Mouse (Mus musculus) hindbrain, embryonic 11.5 days (tissue): Measurements from ENCODE around the gene Pebp1. TPM values are rescaled to one million over a fixed set of nuclear protein-coding genes. Genes with fewer than 3 reads are reported as not detected.

Source experiments
- ATAC-seq: fragments of 200-750 bp; cut with Nextera tagmentation; 2 replicates; pipeline ENCODE4 v1.8.0; 2017; ENCODE audit warnings: mild to moderate bottlenecking, moderate TSS enrichment, moderate library complexity; ENCODE audit not compliant: low FRiP score
- DNase-seq: peaks from one replicate; pipeline ENCODE4 v3.0.0-alpha.2; 2015; ENCODE audit warnings: low spot score
- H3K27ac ChIP-seq: fragments of 300-500 bp; sonication (generic); 2 replicates; pipeline ENCODE4 v1.5.1; 2014; ENCODE audit warnings: mild to moderate bottlenecking, low read depth, low read length
- H3K27me3 ChIP-seq: fragments of 300-500 bp; sonication (generic); 2 replicates; pipeline ENCODE4 v1.6.1; 2014; ENCODE audit warnings: mild to moderate bottlenecking, low read length, moderate library complexity, mixed read lengths; ENCODE audit not compliant: control insufficient read depth, insufficient read depth
- H3K36me3 ChIP-seq: fragments of 300-500 bp; sonication (generic); 2 replicates; pipeline ENCODE4 v1.6.1; 2014; ENCODE audit warnings: mild to moderate bottlenecking, low read length, moderate library complexity, mixed read lengths; ENCODE audit not compliant: control insufficient read depth, insufficient read depth
- H3K4me1 ChIP-seq: fragments of 300-500 bp; sonication (generic); replicated peaks from 2 replicates; pipeline ENCODE4 v1.6.1; 2014; ENCODE audit warnings: low read length, mixed read lengths; ENCODE audit not compliant: control insufficient read depth, insufficient read depth
- H3K4me2 ChIP-seq: fragments of 300-500 bp; sonication (generic); replicated peaks from 2 replicates; pipeline ENCODE4 v1.6.1; 2014; ENCODE audit warnings: mild to moderate bottlenecking, low read depth, low read length
- H3K4me3 ChIP-seq: fragments of 300-500 bp; sonication (generic); 2 replicates; pipeline ENCODE4 v1.5.1; 2014; ENCODE audit warnings: low read depth, low read length
- H3K9ac ChIP-seq: fragments of 300-500 bp; sonication (generic); 2 replicates; pipeline ENCODE4 v1.6.1; 2014; ENCODE audit warnings: low read depth, low read length
- H3K9me3 ChIP-seq: fragments of 300-500 bp; sonication (generic); 2 replicates; pipeline ENCODE4 v1.6.1; 2016; ENCODE audit warnings: low read length; ENCODE audit not compliant: control insufficient read depth
- WGBS: fragments of 180-500 bp; shearing (Covaris S2); extraction: QIAGEN DNeasy Blood & Tissue Kit; methylation state at CpG from one replicate; pipeline ENCODE4 v1.1.7; 2014; 5-methylcytosine and 5-hydroxymethylcytosine counted together
- polyA plus RNA-seq: library from polyadenylated mRNA; unstranded; fragments of >200 nt; fragmentation: Nextera tagmentation; extraction: Ambion mirVana; gene quantifications from 2 replicates; pipeline ENCODE4 v1.2.1, GENCODE M21; 2014

The Pebp1 gene
- polyA plus RNA-seq, 1 experiment from 2014 or later, result 867 TPM

- H3K4me3 ChIP-seq, result peak overlapping the region; percentile 43
- WGBS, result 66% methylated on average over 16 of the region's 16 CpGs
Observed at GRCm38 (mm10) chr5:117241935-117242531, 45.4 kb downstream of the Pebp1 start.

GRCm38 (mm10) chr5:117240761-117241322 lies 46.6 kb downstream of the Pebp1 start:
- H3K27ac ChIP-seq, result peak overlapping the region; percentile 84
- H3K27me3 ChIP-seq, result no peaks in the 10 kb centered on the region
- WGBS, result 1% methylated on average over 32 of the region's 32 CpGs
- H3K4me1 ChIP-seq, result 0 out of 2 replicates have a peak, but pooled peaks cover 5% of the 10 kb centered on the region
- H3K9ac ChIP-seq, result peak overlapping the region; percentile 70
- H3K9me3 ChIP-seq, result no peaks in the 10 kb centered on the region
- DNase-seq (peak; percentile 60), ATAC-seq (peak; percentile 50)
- H3K4me2 ChIP-seq, result peak overlapping the region; percentile 63
- no peaks in the 10 kb centered on the region for H3K36me3 ChIP-seq
- peak overlapping the region; percentile 43 for H3K4me3 ChIP-seq

More at GRCm38 (mm10) chr5:117241935-117242531, 45.4 kb downstream of the Pebp1 start:
- Histone ChIP-seq H3K4me2 (peak overlapping the region; percentile 63), H3K9ac (no peak overlapping the region), H3K27me3 (no peaks in the 10 kb centered on the region), H3K36me3 (no peaks in the 10 kb centered on the region), H3K27ac (peak overlapping the region; percentile 32; the same call in 1 of the 2 replicates), H3K9me3 (no peaks in the 10 kb centered on the region), H3K4me1 (0 out of 2 replicates have a peak, but pooled peaks cover 5% of the 10 kb centered on the region)
- DNase-seq (peak; percentile 29), ATAC-seq (no peak)

- peak overlapping the region; percentile 43 for H3K4me3 ChIP-seq
- peak overlapping the region; percentile 84 for H3K27ac ChIP-seq
- peak overlapping the region; percentile 70 for H3K9ac ChIP-seq
- H3K9me3 ChIP-seq, result no peaks in the 10 kb centered on the region
- no peaks in the 10 kb centered on the region for H3K27me3 ChIP-seq
- no peaks in the 10 kb centered on the region for H3K36me3 ChIP-seq
- DNase-seq, result no peak
- peak; percentile 56; the same call in 1 of the 2 replicates for ATAC-seq
- 0 out of 2 replicates have a peak, but pooled peaks cover 5% of the 10 kb centered on the region for H3K4me1 ChIP-seq
- 6% methylated on average over 12 of the region's 12 CpGs for WGBS
- H3K4me2 ChIP-seq, result peak overlapping the region; percentile 63
Observed at GRCm38 (mm10) chr5:117240321-117240731, 47.1 kb downstream of the Pebp1 start.

- Histone ChIP-seq H3K4me1 (0 out of 2 replicates have a peak, but pooled peaks cover 5% of the 10 kb centered on the region), H3K4me2 (no peak overlapping the region), H3K27me3 (no peaks in the 10 kb centered on the region), H3K4me3 (no peak overlapping the region), H3K9ac (no peak overlapping the region), H3K36me3 (no peaks in the 10 kb centered on the region), H3K27ac (no peak overlapping the region), H3K9me3 (no peaks in the 10 kb centered on the region)
- DNase-seq (no peak), ATAC-seq (no peak)
- 88% methylated on average over 4 of the region's 4 CpGs for WGBS
Observed at GRCm38 (mm10) chr5:117239106-117239505, 48.3 kb downstream of the Pebp1 start.

- DNase-seq, result no peak
- 78% methylated on average over 5 of the region's 5 CpGs for WGBS
- no peak overlapping the region for H3K9ac ChIP-seq
- H3K4me2 ChIP-seq, result no peak overlapping the region
- ATAC-seq, result no peak
- no peak overlapping the region for H3K4me3 ChIP-seq
- no peaks in the 10 kb centered on the region for H3K27me3 ChIP-seq
- 0 out of 2 replicates have a peak, but pooled peaks cover 5% of the 10 kb centered on the region for H3K4me1 ChIP-seq
- no peaks in the 10 kb centered on the region for H3K36me3 ChIP-seq
- H3K27ac ChIP-seq, result no peak overlapping the region
- no peaks in the 10 kb centered on the region for H3K9me3 ChIP-seq
Observed at GRCm38 (mm10) chr5:117236540-117236939, 50.9 kb downstream of the Pebp1 start.

Other genes starting within 250 kb of the Pebp1 start
- gene Suds3, start 171.5 kb downstream of the Pebp1 start, polyA plus RNA-seq, result 48.0 and 54.2 TPM in 2 replicates
- gene Taok3, start 167.5 kb downstream of the Pebp1 start, polyA plus RNA-seq, result 21.7 and 26.1 TPM in 2 replicates
- 1.3 and 2.0 TPM in 2 replicates for gene Vsig10, start 31.5 kb upstream of the Pebp1 start, polyA plus RNA-seq
- 88.9 and 98.0 TPM in 2 replicates for gene Wsb2, start 69.7 kb upstream of the Pebp1 start, polyA plus RNA-seq
- 72.1 and 82.9 TPM in 2 replicates for gene Rfc5, start 101.4 kb upstream of the Pebp1 start, polyA plus RNA-seq
- 1.6 and 2.9 TPM in 2 replicates for gene Ksr2, start 126.4 kb upstream of the Pebp1 start, polyA plus RNA-seq